ENCODE assay signal across 8 mouse cellular contexts in genomic region chr16:44643992-44644391, GRCm38 (mm10).
DNase-seq lines count a peak whose midpoint lies in the region; ATAC-seq and TF ChIP-seq lines count a peak whose summit lies in the region.

No protein-coding gene starts in this region.

- H3K27ac ChIP-seq in kidney, adult 2 months (ENCODE audit: insufficient read depth, low read depth, low read length) = no peak overlapping the region
- H3K27ac ChIP-seq in forebrain, postnatal 0 days (ENCODE audit: low read depth, low read length) = no peak overlapping the region

- no peaks in the 10 kb centered on the region for H3K36me3 ChIP-seq in kidney, adult 2 months (ENCODE audit: control insufficient read depth, insufficient read depth, low read length)
- H3K36me3 ChIP-seq in forebrain, postnatal 0 days (ENCODE audit: insufficient read depth) = no peaks in the 10 kb centered on the region

- H3K9me3 ChIP-seq in forebrain, postnatal 0 days (ENCODE audit: low read length) = no peaks in the 10 kb centered on the region

- no peak overlapping the region for H3K4me2 ChIP-seq in forebrain, postnatal 0 days (ENCODE audit: low read depth)

- TF ChIP-seq POLR2A in kidney, adult 2 months (IDR thresholded peaks at IDR 0.05; ENCODE audit: low read depth, low read length) = no peak

- 8% methylated on average over 4 of the region's 4 CpGs for WGBS in kidney, adult 2 months
- WGBS in forebrain, postnatal 0 days = 2% methylated on average over 4 of the region's 4 CpGs

- DNase-seq in kidney, adult 2 months = peak; percentile 72
- DNase-seq in kidney, postnatal 10 days = no peak
- peak; percentile 48 for DNase-seq in cerebellum, adult 11-12 months
- DNase-seq in forebrain, postnatal 0 days = peak; percentile 64
- DNase-seq in layer of hippocampus, postnatal 14 days (ENCODE audit: low spot score in 2 of 2) = peak; percentile 21 to 65
- DNase-seq in retina, postnatal 1 day = peak; percentile 44
- DNase-seq in adrenal gland, postnatal 4 days (ENCODE audit: low spot score in 2 of 2) = no peak
- DNase-seq in urinary bladder, postnatal 10 days (ENCODE audit: low spot score) = no peak

- H3K4me3 ChIP-seq in kidney, adult 2 months (ENCODE audit: insufficient read depth, low read depth, low read length) = no peak overlapping the region
- H3K4me3 ChIP-seq in forebrain, postnatal 0 days (ENCODE audit: low read depth, low read length) = no peak overlapping the region

- H3K9ac ChIP-seq in forebrain, postnatal 0 days = no peak overlapping the region

- no peaks in the 10 kb centered on the region; the same call in 1 of the 2 replicates for H3K4me1 ChIP-seq in kidney, adult 2 months (ENCODE audit: control insufficient read depth, insufficient read depth, low read length)
- H3K4me1 ChIP-seq in forebrain, postnatal 0 days (ENCODE audit: insufficient read depth) = 0 out of 2 replicates have a peak, but pooled peaks cover 3% of the 10 kb centered on the region

- no peak for TF ChIP-seq CTCF in kidney, adult 2 months (conservative IDR thresholded peaks at IDR 0.05; ENCODE audit: insufficient read depth, insufficient read length, low read depth, low read length)
- peak; percentile 74 for TF ChIP-seq CTCF in forebrain, postnatal 0 days (IDR thresholded peaks at IDR 0.05; ENCODE audit: low read depth)

- no peaks in the 10 kb centered on the region for H3K27me3 ChIP-seq in kidney, adult 2 months (replicated peaks; ENCODE audit: control insufficient read depth, insufficient read depth, low read length)
- H3K27me3 ChIP-seq in forebrain, postnatal 0 days (ENCODE audit: insufficient read depth, low read length) = no peaks in the 10 kb centered on the region

- ATAC-seq in forebrain, postnatal 0 days = peak; percentile 34; the same call in 1 of the 2 replicates

Comparison
In these comparisons a context has a peak if more than half of its experiments do, and no peak if none do; other contexts are left out.
1. DNase-seq: peak in kidney, adult 2 months (single experiment), cerebellum, adult 11-12 months (single experiment), forebrain, postnatal 0 days (single experiment), layer of hippocampus, postnatal 14 days (2 of 2) and retina, postnatal 1 day (single experiment); none in kidney, postnatal 10 days (single experiment), adrenal gland, postnatal 4 days (0 of 2) and urinary bladder, postnatal 10 days (single experiment).